Mouse (Mus musculus) brain, adult 2 months (tissue): ENCODE measurements around the gene Atp1a1.

Experiments used
- DNase-seq: peaks from one replicate; pipeline ENCODE4 v3.0.0; 2011; ENCODE audit warnings: low read depth, low spot score

The Atp1a1 gene

DNA sequence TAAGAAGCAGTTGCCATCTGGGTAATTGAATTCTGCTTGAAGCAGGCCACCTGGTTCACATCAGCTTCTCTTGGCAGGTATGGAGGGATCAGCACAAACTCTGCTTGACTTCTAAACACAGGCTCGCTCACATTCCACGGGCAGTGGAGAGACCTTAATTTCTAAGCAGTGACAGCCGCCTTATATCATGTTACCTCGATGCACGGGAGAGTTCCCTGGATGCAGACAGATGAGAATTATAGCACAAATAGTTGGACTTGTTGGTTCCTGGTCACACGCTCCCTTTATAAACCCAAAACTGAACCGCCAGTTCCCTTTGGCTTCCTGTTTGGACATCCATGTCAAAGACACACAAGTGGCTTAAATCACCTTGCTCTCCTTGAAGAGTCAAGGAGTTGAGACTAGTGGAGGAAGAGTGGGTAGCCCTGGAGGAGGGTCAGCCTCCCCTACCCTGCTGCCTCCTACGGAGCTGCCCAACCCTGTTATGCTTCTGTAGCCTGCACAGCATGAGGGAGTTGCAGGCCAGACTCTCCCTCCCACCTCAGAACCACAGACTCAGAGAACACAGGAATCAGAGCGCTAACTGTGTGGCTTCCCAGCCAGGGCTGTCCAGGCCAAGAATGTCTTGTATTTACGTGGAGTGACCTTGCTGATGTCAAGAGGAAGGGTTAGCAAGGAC lies 7.5 kb upstream of the Atp1a1 start:
- no peak for DNase-seq

DNA sequence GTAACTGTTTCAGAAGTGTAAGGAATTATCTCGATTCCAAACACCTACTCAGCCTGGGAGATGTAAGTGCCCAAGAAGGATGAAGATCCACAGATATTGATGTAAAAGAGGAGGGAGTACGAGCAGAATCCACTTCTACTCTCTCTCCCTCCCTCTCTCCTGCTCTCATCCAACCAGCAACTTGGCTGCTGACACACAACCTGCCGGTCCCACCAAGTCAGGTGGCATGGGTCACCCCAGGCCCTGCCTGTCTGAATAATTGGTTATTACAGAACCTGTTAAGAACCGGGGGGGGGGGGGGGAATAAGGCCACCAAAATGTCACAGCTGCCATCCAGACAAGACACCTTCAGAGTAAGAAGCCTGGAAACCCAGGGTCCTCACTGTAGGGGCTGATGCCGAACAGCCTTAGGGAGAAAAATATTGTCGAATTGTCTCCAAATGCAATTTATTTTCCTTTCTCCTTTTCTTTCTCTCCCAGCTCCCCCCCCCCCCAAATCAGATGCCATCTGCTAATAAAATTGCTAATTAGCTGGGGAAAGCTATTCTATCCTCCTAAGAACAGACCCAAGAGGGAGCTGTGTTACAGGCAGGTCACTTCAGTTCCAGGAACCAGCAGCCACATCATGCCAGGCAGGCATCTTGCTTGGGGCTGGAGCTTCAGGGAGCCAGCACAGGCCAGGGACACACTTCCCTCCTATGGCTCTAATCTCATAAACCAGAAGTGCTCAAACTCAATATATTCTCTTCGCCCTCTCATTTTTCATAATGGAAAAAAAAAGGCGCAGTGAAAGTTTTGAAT lies 6.7 kb upstream of the Atp1a1 start:
- DNase-seq, result no peak

DNA sequence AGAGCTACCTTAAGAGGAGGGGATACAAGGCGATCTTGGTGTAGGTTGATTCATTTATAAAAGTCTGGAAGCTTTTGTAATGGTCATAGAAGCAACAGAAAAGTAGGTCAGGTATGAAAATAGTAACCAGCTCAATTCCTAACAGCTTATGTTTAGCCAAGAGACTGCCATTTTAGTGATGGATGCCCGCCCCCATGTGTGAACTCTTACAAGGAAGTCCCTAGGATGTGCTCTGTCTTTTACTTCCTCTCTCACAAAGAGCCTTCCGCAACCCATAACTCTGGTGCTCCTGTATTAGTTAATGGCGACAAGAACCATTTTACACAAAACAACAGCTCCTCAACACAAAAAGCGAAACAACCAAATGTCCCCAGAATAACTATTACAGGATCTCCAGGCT lies 4.8 kb upstream of the Atp1a1 start:
- DNase-seq, result no peak

DNA sequence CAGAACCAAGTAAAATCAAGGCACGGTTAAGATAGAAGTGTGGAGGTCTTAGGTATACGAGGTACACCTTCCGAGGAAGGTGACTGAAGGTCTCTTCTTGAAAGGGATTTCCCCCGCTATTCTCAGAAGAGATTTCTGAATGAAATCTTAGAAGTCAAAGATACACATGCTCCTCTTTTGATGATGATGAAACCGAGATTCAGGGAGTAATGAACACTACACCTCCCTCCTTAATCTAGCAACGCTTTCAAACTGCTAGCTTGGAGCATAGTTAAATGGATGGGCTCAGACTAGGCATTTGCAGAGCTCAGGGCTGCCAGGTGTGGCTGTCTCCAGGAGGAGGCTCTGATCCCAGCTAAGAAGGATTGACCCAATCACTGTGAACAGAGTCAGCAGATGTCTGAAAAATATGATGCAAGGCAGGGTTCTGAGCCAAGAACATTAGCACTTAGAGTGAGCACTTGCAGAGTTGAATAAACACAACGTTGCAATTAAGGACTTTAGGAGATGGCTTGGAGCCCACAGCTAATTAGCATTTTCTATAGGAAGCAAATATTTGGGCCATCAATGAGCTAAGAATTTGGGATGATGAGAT lies 2.5 kb upstream of the Atp1a1 start:
- no peak for DNase-seq

DNA sequence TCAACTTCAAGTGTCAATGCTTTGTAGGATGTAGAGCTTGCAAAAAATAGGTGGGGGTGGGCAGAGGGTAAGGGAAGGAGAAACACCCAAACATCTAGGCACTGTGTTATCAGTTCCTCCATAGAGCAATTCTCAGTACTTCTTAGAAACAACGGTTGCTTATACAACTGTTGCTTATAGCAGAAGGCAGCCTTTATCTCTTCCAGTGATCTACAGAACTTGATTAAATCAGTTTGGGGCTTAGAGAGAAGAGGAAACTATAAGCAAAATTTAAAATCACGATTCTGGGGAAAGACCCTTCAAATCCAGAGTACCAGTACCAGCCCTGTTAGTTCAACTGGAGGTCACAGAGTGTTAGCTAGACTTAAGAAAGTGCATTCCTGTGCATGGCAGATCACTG lies 1.2 kb upstream of the Atp1a1 start:
- DNase-seq, result no peak

DNA sequence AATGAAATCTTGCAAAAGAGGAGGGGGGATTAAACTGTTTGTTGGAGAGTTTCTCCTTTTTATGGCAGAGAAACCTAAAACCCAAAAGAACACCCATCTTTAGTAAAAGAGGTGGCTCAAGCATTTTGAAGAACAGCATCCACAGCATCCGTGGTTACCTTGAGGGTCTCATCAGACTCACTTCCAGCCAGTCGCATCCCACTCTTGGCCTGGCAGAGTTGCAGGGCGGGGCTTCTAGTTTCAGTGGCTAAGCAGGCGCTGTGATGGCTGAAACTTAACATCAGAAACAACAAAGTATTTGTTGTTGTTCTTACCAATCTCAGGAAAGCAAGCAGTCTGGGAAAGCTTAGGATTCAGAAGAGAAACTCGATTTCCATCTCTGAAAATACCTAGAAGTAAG lies 807 bp upstream of the Atp1a1 start:
- DNase-seq, result no peak

DNA sequence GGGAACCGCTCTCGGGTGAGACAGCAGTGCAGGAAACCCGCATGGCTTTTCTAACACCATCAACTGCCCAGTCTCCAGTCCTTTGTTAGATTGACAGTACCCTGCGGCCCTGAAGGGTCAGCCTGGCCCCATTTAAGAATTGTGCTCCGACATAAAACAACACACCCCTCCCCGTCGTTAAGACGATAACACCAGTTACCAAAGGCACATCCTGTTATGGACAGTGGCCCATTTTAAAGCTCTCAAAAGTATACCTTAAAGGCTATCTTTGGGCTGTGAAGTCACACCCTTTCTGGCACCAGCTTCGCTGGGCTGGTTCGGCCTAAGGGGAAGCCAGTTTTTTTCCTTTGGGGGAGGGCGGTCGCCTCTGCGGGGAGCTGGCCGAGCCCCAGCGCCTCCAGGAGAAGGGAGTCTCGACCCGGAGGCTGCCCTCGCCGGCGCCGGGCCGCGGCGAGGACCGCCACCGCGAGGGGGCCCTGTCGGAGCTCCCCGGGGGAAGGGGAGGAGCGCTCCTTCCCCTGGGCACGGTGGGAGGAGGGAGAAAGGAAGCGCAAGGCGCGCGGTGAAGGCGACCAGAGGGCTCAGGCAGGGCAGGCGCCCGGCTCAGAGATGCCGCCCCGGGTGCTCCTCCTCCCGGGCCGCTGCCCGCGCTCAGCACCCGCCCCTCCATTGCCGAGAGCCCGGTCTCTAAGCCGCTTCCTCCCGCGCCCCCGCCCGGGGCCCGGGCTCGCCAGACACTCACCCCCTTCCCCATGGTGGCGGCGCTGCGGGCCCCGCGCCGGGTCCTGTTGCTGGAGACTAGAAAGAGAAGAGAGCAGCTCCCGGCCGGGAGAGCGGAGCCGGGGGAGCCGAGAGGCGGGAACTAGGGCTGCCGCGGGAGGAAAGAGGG lies 579 bp downstream of the Atp1a1 start:
- DNase-seq, result peak; percentile 90

DNA sequence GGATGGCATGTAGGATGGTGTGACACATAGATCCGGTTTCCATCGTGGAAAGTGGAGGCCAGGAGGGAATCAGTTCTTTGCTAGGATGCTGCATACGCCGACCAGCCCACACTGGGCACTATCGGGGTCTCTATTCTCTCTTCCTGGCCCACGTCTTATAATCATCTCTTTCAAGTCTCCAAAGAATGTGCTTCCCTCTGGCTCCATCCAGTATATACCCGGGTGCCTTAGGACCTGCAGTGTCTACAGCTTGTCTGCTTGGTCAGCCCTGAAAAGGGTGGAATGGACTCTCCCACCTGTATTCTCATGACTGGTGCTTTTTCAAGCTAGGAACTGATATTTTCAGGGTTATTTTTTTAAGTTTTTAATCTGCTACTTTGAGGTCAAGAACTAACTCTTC lies 1.3 kb downstream of the Atp1a1 start:
- no peak for DNase-seq

DNA sequence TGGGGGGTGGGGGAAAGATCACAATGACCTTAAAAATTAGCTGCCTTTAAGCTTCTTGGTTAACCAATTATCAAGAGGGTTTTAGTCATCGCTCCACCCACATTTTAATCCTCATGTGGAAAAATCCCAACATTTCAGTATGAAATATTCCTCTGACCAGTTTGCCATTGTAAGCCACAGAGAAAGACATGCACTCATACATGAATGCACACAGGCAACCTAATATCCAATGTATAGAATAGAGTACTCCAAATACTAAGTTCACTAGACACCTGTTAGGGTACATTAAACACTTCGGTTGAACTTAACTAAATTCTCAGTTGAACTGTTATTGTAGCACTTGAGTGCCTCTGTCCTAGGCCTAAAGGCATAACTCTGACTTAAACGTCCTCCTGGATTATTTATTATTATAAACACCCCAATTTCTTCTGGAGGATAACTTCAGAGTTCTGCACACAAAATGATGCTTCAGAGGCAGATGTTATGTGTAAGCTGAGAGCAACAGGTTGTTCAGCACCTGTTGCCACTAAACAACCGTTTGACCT lies 1.9 kb downstream of the Atp1a1 start:
- no peak for DNase-seq

DNA sequence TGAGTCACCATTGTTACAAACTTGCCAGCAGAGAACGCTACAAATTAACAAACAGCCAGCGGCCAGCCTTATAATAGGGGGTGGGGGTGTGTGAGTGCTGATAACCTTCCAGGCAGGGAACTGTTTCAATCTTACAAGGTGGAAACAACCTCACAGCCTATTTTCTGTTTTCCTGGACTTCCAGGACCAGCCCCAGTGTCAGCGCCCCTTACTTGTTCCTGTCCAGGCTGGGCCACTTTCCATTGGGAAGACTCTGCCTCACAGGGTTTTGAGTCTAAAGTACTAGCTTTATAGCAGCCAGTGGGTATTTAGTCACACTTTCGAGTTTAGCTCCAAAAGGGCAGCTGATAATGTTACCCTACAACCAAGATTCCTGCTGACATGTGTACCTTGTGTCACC lies 2.8 kb downstream of the Atp1a1 start:
- DNase-seq, result no peak

DNA sequence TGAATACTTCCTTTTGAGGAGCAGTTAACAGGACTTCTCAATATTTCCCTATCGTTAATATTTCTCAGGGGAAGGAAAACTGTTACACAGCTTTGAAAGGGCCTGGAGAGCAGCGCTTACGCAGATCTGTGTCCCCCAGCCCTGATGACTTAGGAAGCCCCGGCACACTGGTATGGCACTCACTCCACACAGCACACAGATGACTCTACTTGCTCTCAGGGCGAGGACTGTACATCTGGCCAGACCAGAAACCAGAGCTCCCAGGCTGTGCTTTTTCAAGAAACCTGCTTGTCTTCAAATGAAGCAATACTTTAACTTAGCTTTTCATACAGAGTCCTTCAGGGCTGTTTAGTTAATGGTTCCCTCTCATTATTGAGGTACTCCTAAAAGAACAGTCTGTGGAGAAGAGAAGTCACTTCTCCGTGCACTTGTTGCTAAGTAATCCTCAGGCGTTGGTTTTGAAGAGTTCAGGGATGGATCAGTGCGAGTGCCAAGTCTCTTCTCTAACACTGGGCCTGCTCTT lies 3.4 kb downstream of the Atp1a1 start:
- no peak for DNase-seq

DNA sequence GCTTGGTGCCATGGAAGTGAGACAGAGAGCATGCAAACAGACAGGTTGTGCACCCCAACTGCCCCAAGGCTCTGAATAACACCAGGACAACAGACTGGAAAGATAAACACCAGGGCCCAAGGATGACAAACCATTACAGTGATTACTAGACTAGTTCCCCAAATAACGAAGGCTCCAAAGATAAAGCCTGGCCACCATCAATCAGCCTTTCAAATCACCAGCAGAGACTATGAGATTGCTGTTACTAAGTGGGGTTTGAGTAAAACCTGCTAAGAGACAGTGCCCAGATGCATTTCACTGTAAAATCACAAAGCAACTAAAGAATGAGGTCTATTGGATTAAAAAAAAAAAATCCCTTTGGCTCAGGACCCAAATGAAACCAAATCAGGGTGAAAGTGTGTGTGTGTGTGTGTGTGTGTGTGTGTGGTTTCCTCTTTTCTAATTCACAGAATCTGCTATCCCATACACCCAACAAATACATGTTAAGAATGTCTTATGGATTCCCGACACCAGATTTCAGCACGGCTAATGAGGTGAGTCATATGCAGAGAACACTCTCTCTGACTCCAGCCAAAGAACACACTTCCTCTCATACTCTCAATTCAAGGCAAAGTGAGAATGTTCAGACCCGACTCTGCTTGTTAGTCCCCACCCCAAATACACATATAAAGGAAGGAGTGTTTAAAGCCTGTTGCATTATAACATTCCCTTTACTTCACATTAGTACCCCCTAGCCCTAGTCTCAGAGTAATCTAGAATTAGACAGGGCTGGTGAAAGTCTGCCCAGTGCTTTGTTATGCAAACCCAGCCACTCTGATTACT lies 4.4 kb downstream of the Atp1a1 start:
- peak; percentile 79 for DNase-seq

DNA sequence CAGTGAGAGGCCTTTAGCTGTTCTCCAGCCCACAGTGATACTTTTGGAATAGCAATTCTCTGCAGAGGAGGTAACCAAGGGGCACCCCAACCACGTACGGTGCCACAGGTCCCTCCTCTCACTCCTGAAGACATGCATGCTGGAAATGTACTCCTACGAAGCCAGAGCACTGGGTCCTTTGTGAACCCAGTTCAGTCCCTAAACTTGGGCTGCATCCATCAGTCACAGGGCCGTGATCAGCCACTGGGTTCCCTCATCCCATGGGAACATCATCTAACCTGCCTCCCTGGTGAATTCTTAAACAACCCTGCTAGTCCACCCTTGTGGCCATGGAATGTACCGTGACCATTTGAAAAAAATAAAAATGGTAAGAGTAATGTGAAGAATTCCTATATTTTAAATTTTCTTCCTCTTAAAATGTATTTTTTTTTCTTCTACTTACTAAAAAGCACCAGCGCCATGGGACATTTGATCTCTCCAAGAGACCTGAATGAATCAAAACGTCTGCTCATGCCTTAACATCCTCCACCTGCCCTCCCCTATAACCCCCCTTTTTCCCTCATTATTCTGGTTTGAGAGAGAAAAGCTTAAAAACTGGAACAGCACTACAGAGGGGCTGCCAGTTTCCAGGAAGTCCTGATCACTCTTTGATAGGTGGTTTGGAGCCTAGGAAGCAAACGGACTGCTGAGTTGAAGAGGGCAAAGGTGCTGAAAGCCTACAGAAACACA lies 5.1 kb downstream of the Atp1a1 start:
- DNase-seq, result no peak

DNA sequence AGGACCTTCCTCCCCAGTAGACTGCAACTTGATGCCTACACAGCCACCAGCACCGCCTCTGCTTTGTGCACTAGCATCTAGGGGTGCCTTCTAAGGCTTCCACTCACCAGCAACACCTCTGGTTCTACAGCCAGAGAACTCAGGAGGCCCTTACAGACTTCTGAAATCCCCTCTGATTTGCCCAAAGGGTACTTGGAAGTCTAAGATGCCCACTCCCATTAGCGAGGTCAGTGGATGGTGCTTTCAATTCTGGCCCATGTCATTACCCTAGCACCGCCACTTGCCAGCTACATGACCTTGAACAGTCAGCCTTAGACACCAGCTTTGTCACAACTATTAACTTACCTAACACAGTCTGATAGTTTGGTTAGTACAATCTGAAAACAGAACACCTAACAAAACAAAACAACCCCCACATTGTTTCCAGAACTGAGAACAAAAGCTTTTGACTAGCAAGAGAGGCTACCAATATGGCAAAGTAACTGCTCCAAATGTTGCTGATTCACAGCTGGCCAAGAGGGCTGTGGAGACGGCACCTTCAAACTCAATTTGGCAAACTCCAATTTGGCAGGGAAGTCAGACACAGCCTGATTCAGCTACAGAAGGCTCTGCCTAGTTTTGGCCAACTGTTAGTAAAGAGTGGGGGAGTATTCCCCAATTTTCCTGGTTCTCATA lies 6.1 kb downstream of the Atp1a1 start:
- DNase-seq, result peak; percentile 80

DNA sequence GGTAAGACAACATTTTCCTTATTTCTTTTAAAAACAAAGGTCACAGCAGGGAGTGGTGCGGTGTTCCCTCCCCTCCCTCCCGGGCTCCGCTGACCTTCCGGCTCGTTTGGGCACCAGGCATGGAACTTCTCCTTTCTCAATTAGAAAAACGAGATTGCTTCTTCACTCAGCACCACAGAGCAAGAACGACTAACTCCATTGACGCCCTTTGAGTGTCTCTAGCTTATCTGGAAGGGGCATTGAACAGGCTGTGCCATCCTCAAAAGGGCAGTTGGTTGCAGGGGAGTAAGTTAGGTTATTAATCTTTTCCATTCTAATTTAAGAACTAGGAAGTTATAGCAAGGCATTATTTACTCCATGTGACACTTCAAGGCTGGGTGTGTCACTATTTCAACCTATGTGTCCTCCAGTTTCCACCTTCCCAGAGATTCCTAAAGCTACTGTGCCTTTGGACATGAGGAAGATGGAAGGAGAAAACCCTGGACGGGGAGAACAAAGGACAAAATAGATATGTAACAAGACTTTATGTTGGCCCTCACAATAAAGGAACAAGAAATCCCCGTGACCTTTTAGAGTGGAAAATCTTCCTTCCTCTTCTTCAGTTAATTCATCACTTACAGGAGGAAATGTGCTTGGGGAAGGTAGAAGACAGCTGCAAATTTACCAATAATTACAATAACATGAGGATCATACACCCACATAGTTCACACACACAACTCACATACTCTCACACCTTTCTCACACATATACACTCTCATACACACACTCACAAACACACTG lies 7.0 kb downstream of the Atp1a1 start:
- no peak for DNase-seq

DNA sequence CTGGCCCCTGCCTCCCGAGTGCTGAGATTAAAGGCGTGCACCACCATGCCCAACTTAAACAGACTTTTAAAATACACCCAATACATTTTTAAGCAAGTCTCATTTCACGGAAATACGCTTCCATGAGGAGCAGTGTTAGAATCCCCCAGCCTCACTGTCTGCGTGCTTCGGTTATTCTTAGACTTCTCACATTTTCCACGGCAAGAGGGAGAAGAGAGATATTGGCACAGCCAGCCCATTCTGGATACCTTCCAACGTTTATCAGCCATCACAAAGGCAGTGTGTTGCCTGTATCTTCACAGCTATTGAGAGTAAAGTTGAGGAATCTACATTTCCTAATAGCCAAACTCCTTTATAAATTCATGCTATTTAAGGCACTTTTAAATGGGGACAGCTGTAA lies 7.8 kb downstream of the Atp1a1 start:
- DNase-seq, result peak; percentile 85

DNA sequence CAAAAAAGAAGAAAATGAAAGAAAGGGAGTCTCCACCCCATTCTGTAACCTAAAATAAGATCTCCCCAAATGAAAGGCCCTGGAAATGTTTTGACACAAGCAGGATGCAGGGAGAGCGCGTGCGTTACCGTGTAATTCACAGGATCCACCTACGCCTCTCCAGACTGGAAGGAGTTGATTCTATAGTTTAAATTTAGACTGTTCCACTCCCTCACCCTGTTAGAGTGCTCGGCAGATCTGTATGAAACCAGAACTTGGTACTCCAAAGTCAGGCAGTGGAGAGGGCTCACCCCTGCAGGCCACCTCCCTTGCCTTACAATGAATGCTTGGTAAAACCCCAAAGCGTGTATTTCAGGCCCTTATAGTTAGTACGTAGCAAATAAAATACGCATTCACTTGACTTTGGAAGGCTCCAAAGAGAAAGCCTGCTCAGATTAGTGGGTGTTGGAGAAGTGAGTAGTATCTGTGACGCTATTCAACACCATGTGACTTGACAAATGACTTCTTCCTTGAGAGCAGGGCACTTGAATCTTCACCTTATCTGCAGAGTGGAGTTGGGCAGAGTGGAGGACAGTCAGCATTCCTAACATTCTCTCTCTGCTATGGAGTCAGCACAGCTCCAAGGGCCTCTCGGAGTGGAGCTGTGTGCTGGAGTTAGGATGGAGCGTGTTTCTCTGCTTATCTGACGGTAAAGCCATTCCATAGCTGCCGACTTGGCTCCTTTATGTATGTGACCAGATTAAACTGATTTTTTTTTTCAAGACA lies 8.4 kb downstream of the Atp1a1 start:
- DNase-seq, result peak; percentile 94

DNA sequence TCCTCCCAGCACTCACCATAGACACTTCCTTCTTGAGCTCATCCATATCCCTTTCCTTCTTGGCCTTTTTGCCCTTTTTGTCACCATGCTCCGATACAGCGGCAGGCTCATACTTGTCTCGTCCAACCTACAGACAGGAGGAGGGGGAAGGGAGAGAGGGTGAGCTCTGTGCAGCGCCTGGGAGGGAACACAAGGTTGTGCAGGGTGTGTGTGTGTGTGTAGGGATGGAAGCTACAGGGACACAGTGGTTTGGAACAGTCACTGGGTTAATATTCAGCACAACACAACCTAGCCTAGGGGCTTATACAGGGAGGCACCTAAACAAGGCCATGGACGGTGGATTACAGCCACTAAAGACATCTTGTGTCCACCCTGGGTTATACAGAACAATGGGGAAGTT lies 9.5 kb downstream of the Atp1a1 start:
- no peak for DNase-seq
